Mouse (Mus musculus) lung, adult 10 weeks (tissue): ENCODE measurements around the gene Lrrc31. TPM values are rescaled to one million over a fixed set of nuclear protein-coding genes. Genes with fewer than 3 reads are reported as not detected.

ENCODE experiments used
- polyA plus RNA-seq: library from polyadenylated mRNA; stranded (reverse); fragments of 350-450 nt; fragmentation: Illumina TruSeq; extraction: RNeasy Lipid Tissue Mini Kit (QIAGEN cat#74804); gene quantifications from one replicate; pipeline ENCODE4 v1.2.3, GENCODE M21; 2014; ENCODE audit warnings: low read depth, low replicate concordance; ENCODE audit not compliant: insufficient read depth

The Lrrc31 gene
- 0.38 TPM for polyA plus RNA-seq

GRCm38 (mm10) chr3:30699711-30700505 lies at the start of gene Lrrc31:
Gene Lrrc31, minus strand, starts transcription at chr3:30699843.

GRCm38 (mm10) chr3:30746006-30746405 lies 46.4 kb upstream of the Lrrc31 start, which contains the start of gene Samd7:
Gene Samd7, plus strand, starts transcription at chr3:30746293.

GRCm38 (mm10) chr3:30647440-30648090 lies 52.1 kb downstream of the Lrrc31 start, which contains the start of gene Lrrc34:
Gene Lrrc34, minus strand, starts transcription at chr3:30647869.

GRCm38 (mm10) chr3:30644207-30644606 lies 55.4 kb downstream of the Lrrc31 start, which contains the start of gene Lrriq4:
Gene Lrriq4, plus strand, starts transcription at chr3:30644507.

Other genes with a start within 250 kb of the Lrrc31 start
- gene Mecom, start 151.8 kb downstream of the Lrrc31 start, polyA plus RNA-seq, result 10.8 TPM
- not detected for gene Actrt3, start 99.9 kb downstream of the Lrrc31 start, polyA plus RNA-seq
- gene Mynn, start 97.8 kb downstream of the Lrrc31 start, polyA plus RNA-seq, result 9.8 TPM
- not detected for gene Lrriq4, start 55.3 kb downstream of the Lrrc31 start, polyA plus RNA-seq
- 3.9 TPM for gene Lrrc34, start 52.0 kb downstream of the Lrrc31 start, polyA plus RNA-seq
- not detected for gene Samd7, start 46.5 kb upstream of the Lrrc31 start, polyA plus RNA-seq
- gene Sec62, start 93.0 kb upstream of the Lrrc31 start, polyA plus RNA-seq, result 87.7 TPM
- 4.4 TPM for gene Gpr160, start 156.1 kb upstream of the Lrrc31 start, polyA plus RNA-seq